Mouse (Mus musculus): ENCODE results near the gene Cwc15.

GRCm38 (mm10) chr9:14533659-14534058 is 33.2 kb downstream of the Cwc15 start:
- no peak for TF ChIP-seq CTCF (IDR thresholded peaks at IDR 0.05; ENCODE audit: control insufficient read depth, insufficient read depth, low read length)
- TF ChIP-seq POLR2A (IDR thresholded peaks at IDR 0.05; ENCODE audit: borderline replicate concordance, control insufficient read depth, low read depth, low read length), result no peak
